Mouse (Mus musculus): ENCODE data around the gene Hdhd3. TPM values are rescaled to one million over a fixed set of nuclear protein-coding genes. Genes with fewer than 3 reads are reported as not detected.

Gene Hdhd3
- polyA plus RNA-seq, 1 experiment: 26.8 TPM

GRCm38 (mm10) chr4:62515490-62515889 lies 12.2 kb upstream of the Hdhd3 start:
- Histone ChIP-seq H3K4me3 (no peak overlapping the region), H3ac (ENCODE audit: control insufficient read depth, insufficient read length) (no peak overlapping the region), H3K79me2 (ENCODE audit: control insufficient read depth, insufficient read depth) (no peaks in the 10 kb centered on the region), H3K27me3 (ENCODE audit: control insufficient read depth, insufficient read depth, insufficient read length) (no peaks in the 10 kb centered on the region), H3K36me3 (ENCODE audit: control insufficient read depth, insufficient read depth) (peaks cover 26% of the 10 kb centered on the region), H3K4me2 (ENCODE audit: low read depth) (no peak overlapping the region)
- no peak for TF ChIP-seq MAX (IDR thresholded peaks at IDR 0.05; ENCODE audit: low read depth)
- no peak for TF ChIP-seq TCF12 (IDR thresholded peaks at IDR 0.05; ENCODE audit: insufficient read depth, poor library complexity, severe bottlenecking)
- TF ChIP-seq MYOD1 (IDR thresholded peaks at IDR 0.05; ENCODE audit: control insufficient read depth in 1 of 3, insufficient read length in 2 of 3, low read depth in 2 of 3): no peak
- TF ChIP-seq MYOG (IDR thresholded peaks at IDR 0.05; ENCODE audit: control insufficient read depth in 1 of 3, insufficient read depth in 1 of 3, insufficient read length in 2 of 3, low read depth in 2 of 3): no peak
- TF ChIP-seq REST (IDR thresholded peaks at IDR 0.05; ENCODE audit: insufficient read depth, insufficient read length): no peak
- no peak for TF ChIP-seq CEBPB (IDR thresholded peaks at IDR 0.05; ENCODE audit: insufficient read depth, poor library complexity, severe bottlenecking)
- no peak for TF ChIP-seq USF1 (IDR thresholded peaks at IDR 0.05; ENCODE audit: low read depth)
- no peak for TF ChIP-seq SRF (IDR thresholded peaks at IDR 0.05; ENCODE audit: control insufficient read depth, insufficient read length, low read depth)
- no peak for TF ChIP-seq E2F4 (IDR thresholded peaks at IDR 0.05; ENCODE audit: insufficient read depth)
- TF ChIP-seq TCF3 (IDR thresholded peaks at IDR 0.05; ENCODE audit: insufficient read length, low read depth): no peak
- no peak for TF ChIP-seq POLR2AphosphoS2 (IDR thresholded peaks at IDR 0.05; ENCODE audit: insufficient read length, low read depth)
- no peak for TF ChIP-seq POLR2A (IDR thresholded peaks at IDR 0.05; ENCODE audit: insufficient read length, low read depth)

- Histone ChIP-seq H3K36me3 (ENCODE audit: control insufficient read depth, insufficient read depth) (peaks cover 26% of the 10 kb centered on the region), H3ac (ENCODE audit: control insufficient read depth, insufficient read length) (no peak overlapping the region), H3K79me2 (ENCODE audit: control insufficient read depth, insufficient read depth) (no peaks in the 10 kb centered on the region), H3K4me2 (ENCODE audit: low read depth) (no peak overlapping the region), H3K27me3 (ENCODE audit: control insufficient read depth, insufficient read depth, insufficient read length) (no peaks in the 10 kb centered on the region), H3K4me3 (no peak overlapping the region)
- TF ChIP-seq POLR2AphosphoS2 (IDR thresholded peaks at IDR 0.05; ENCODE audit: insufficient read length, low read depth) (no peak), TCF12 (IDR thresholded peaks at IDR 0.05; ENCODE audit: insufficient read depth, poor library complexity, severe bottlenecking) (no peak), MAX (IDR thresholded peaks at IDR 0.05; ENCODE audit: low read depth) (no peak), CEBPB (IDR thresholded peaks at IDR 0.05; ENCODE audit: insufficient read depth, poor library complexity, severe bottlenecking) (no peak), USF1 (IDR thresholded peaks at IDR 0.05; ENCODE audit: low read depth) (no peak), REST (IDR thresholded peaks at IDR 0.05; ENCODE audit: insufficient read depth, insufficient read length) (no peak), MYOG (IDR thresholded peaks at IDR 0.05; ENCODE audit: control insufficient read depth in 1 of 3, insufficient read depth in 1 of 3, insufficient read length in 2 of 3, low read depth in 2 of 3) (no peak), POLR2A (IDR thresholded peaks at IDR 0.05; ENCODE audit: insufficient read length, low read depth) (no peak), SRF (IDR thresholded peaks at IDR 0.05; ENCODE audit: control insufficient read depth, insufficient read length, low read depth) (no peak), TCF3 (IDR thresholded peaks at IDR 0.05; ENCODE audit: insufficient read length, low read depth) (no peak), E2F4 (IDR thresholded peaks at IDR 0.05; ENCODE audit: insufficient read depth) (no peak), MYOD1 (IDR thresholded peaks at IDR 0.05; ENCODE audit: control insufficient read depth in 1 of 3, insufficient read length in 2 of 3, low read depth in 2 of 3) (no peak)
These were observed 11.7 kb upstream of the Hdhd3 start for GRCm38 (mm10) chr4:62514995-62515394.

GRCm38 (mm10) chr4:62513998-62514506 lies 10.8 kb upstream of the Hdhd3 start:
- Histone ChIP-seq H3ac (ENCODE audit: control insufficient read depth, insufficient read length) (no peak overlapping the region), H3K4me3 (no peak overlapping the region), H3K79me2 (ENCODE audit: control insufficient read depth, insufficient read depth) (no peaks in the 10 kb centered on the region), H3K4me2 (ENCODE audit: low read depth) (no peak overlapping the region), H3K36me3 (ENCODE audit: control insufficient read depth, insufficient read depth) (peaks cover 32% of the 10 kb centered on the region), H3K27me3 (ENCODE audit: control insufficient read depth, insufficient read depth, insufficient read length) (no peaks in the 10 kb centered on the region)
- TF ChIP-seq MYOD1 (IDR thresholded peaks at IDR 0.05; ENCODE audit: control insufficient read depth in 1 of 3, insufficient read length in 2 of 3, low read depth in 2 of 3): no peak
- TF ChIP-seq TCF12 (IDR thresholded peaks at IDR 0.05; ENCODE audit: insufficient read depth, poor library complexity, severe bottlenecking): no peak
- TF ChIP-seq MAX (IDR thresholded peaks at IDR 0.05; ENCODE audit: low read depth): no peak
- no peak for TF ChIP-seq USF1 (IDR thresholded peaks at IDR 0.05; ENCODE audit: low read depth)
- TF ChIP-seq CEBPB (IDR thresholded peaks at IDR 0.05; ENCODE audit: insufficient read depth, poor library complexity, severe bottlenecking): no peak
- no peak for TF ChIP-seq E2F4 (IDR thresholded peaks at IDR 0.05; ENCODE audit: insufficient read depth)
- no peak for TF ChIP-seq POLR2A (IDR thresholded peaks at IDR 0.05; ENCODE audit: insufficient read length, low read depth)
- TF ChIP-seq POLR2AphosphoS2 (IDR thresholded peaks at IDR 0.05; ENCODE audit: insufficient read length, low read depth): no peak
- no peak for TF ChIP-seq MYOG (IDR thresholded peaks at IDR 0.05; ENCODE audit: control insufficient read depth in 1 of 3, insufficient read depth in 1 of 3, insufficient read length in 2 of 3, low read depth in 2 of 3)
- TF ChIP-seq REST (IDR thresholded peaks at IDR 0.05; ENCODE audit: insufficient read depth, insufficient read length): no peak
- TF ChIP-seq TCF3 (IDR thresholded peaks at IDR 0.05; ENCODE audit: insufficient read length, low read depth): no peak
- no peak for TF ChIP-seq SRF (IDR thresholded peaks at IDR 0.05; ENCODE audit: control insufficient read depth, insufficient read length, low read depth)

GRCm38 (mm10) chr4:62509946-62510345 lies 6.7 kb upstream of the Hdhd3 start:
- H3K4me2 ChIP-seq (ENCODE audit: low read depth): no peak overlapping the region
- H3K27me3 ChIP-seq (ENCODE audit: control insufficient read depth, insufficient read depth, insufficient read length): no peaks in the 10 kb centered on the region

More at GRCm38 (mm10) chr4:62509946-62510345, 6.7 kb upstream of the Hdhd3 start:
- peaks cover 49% of the 10 kb centered on the region for H3K36me3 ChIP-seq (ENCODE audit: control insufficient read depth, insufficient read depth)
- H3K79me2 ChIP-seq (ENCODE audit: control insufficient read depth, insufficient read depth): no peaks in the 10 kb centered on the region
- H3K4me3 ChIP-seq: no peak overlapping the region
- H3ac ChIP-seq (ENCODE audit: control insufficient read depth, insufficient read length): no peak overlapping the region
- TF ChIP-seq MYOD1 (IDR thresholded peaks at IDR 0.05; ENCODE audit: control insufficient read depth in 1 of 3, insufficient read length in 2 of 3, low read depth in 2 of 3) (no peak), TCF3 (IDR thresholded peaks at IDR 0.05; ENCODE audit: insufficient read length, low read depth) (no peak), CEBPB (IDR thresholded peaks at IDR 0.05; ENCODE audit: insufficient read depth, poor library complexity, severe bottlenecking) (no peak), POLR2AphosphoS2 (IDR thresholded peaks at IDR 0.05; ENCODE audit: insufficient read length, low read depth) (no peak), POLR2A (IDR thresholded peaks at IDR 0.05; ENCODE audit: insufficient read length, low read depth) (no peak), USF1 (IDR thresholded peaks at IDR 0.05; ENCODE audit: low read depth) (no peak), E2F4 (IDR thresholded peaks at IDR 0.05; ENCODE audit: insufficient read depth) (no peak)

All from myocyte (in vitro differentiated cells).